Mouse (Mus musculus) erythroblast, embryonic 14.5 days (primary cell): Measurements from ENCODE around the gene Slc12a1.

ENCODE experiments used
- GATA1 ChIP-seq: IDR thresholded peaks from 2 replicates; pipeline ENCODE4 v1.6.1; 2012; ENCODE audit warnings: low read length, inconsistent platforms, mixed read lengths
- TAL1 ChIP-seq: IDR thresholded peaks from 3 replicates; pipeline ENCODE4 v1.6.1; 2012; ENCODE audit warnings: low read length, inconsistent platforms, mixed read lengths

DNA sequence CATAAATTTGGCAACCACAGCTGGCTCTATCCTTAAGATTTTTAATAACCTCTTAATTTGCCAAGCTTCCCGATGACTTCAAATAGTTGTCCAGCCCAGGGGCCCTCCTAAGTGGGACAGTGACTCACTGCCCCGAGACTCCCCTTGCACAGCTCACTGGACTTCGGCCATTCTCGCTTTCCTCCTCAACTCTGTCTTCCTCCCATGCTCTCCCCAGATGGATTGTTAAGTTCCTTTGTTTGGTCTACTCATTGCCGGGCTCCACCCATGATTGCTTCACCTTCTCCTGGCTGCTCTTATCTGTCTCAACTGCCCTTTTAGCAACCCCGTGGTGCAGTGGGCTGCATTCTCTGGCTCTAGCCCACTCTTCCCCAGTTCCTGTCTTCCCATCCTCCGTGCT is 126.2 kb downstream of the Slc12a1 start:
- TF ChIP-seq GATA1 (no peak), TAL1 (no peak)
